Mouse (Mus musculus): Measurements from ENCODE around the gene Prickle2. TPM values are rescaled to one million over a fixed set of nuclear protein-coding genes. Genes with fewer than 3 reads are reported as not detected.

Gene Prickle2
- total RNA-seq, 1 experiment from 2014 or later, result not detected

GRCm38 (mm10) chr6:92533306-92534063 is 172.5 kb downstream of the Prickle2 start:
- ATAC-seq (ENCODE audit: extremely low read depth, insufficient number of reproducible peaks, low FRiP score, poor library complexity, severe bottlenecking), result no peak

DNA sequence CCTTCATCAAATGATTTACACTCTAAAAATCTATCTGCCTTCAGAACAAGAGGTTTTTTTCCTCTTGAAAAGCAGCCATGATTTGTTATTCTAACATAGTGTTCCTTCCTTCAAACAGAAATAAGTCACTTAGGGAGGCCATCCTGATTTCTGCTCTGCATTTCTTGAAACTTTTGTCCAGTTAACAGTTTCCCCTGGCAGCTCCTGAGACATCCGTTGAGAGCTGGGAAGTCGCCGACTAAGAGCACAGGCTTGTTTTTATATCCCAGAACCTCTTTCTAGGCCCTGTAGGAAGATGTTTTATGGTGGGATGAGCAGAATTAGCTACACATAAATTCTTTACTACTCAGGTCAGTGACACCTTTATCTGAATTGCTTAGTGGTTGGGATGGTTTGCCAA is 173.1 kb downstream of the Prickle2 start:
- no peak for ATAC-seq (ENCODE audit: extremely low read depth, insufficient number of reproducible peaks, low FRiP score, poor library complexity, severe bottlenecking)

GRCm38 (mm10) chr6:92532331-92532730 is 173.6 kb downstream of the Prickle2 start:
- no peak for ATAC-seq (ENCODE audit: extremely low read depth, insufficient number of reproducible peaks, low FRiP score, poor library complexity, severe bottlenecking)

GRCm38 (mm10) chr6:92526212-92526611 is 179.7 kb downstream of the Prickle2 start:
- ATAC-seq (ENCODE audit: extremely low read depth, insufficient number of reproducible peaks, low FRiP score, poor library complexity, severe bottlenecking), result no peak

DNA sequence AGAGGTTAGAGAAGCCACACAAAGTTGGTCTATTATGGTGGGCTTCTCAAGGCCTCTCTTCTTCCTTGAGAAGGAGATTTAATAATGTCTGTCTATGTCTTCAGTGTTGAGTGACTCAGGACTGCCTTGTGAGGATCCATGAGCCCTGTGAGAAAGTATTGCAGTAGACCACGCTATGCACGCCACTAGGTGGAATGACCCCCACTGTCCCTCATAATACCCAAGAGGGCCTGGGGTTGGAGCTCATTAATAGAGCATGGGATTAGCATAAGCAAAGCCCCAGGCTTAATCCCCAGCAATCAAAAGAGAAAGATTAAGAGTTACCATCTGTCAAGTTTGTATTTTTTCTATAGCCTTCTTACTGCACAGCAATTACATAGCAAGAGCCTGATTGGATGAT is 180.3 kb downstream of the Prickle2 start:
- no peak for ATAC-seq (ENCODE audit: extremely low read depth, insufficient number of reproducible peaks, low FRiP score, poor library complexity, severe bottlenecking)

GRCm38 (mm10) chr6:92521526-92522075 is 184.4 kb downstream of the Prickle2 start:
- no peak for ATAC-seq (ENCODE audit: extremely low read depth, insufficient number of reproducible peaks, low FRiP score, poor library complexity, severe bottlenecking)

GRCm38 (mm10) chr6:92520088-92520875 is 185.7 kb downstream of the Prickle2 start:
- ATAC-seq (ENCODE audit: extremely low read depth, insufficient number of reproducible peaks, low FRiP score, poor library complexity, severe bottlenecking), result no peak

GRCm38 (mm10) chr6:92518438-92518968 is 187.5 kb downstream of the Prickle2 start:
- ATAC-seq (ENCODE audit: extremely low read depth, insufficient number of reproducible peaks, low FRiP score, poor library complexity, severe bottlenecking), result no peak

GRCm38 (mm10) chr6:92517002-92517401 is 189.0 kb downstream of the Prickle2 start:
- no peak for ATAC-seq (ENCODE audit: extremely low read depth, insufficient number of reproducible peaks, low FRiP score, poor library complexity, severe bottlenecking)

GRCm38 (mm10) chr6:92512001-92512400 is 194.0 kb downstream of the Prickle2 start:
- ATAC-seq (ENCODE audit: extremely low read depth, insufficient number of reproducible peaks, low FRiP score, poor library complexity, severe bottlenecking), result no peak

DNA sequence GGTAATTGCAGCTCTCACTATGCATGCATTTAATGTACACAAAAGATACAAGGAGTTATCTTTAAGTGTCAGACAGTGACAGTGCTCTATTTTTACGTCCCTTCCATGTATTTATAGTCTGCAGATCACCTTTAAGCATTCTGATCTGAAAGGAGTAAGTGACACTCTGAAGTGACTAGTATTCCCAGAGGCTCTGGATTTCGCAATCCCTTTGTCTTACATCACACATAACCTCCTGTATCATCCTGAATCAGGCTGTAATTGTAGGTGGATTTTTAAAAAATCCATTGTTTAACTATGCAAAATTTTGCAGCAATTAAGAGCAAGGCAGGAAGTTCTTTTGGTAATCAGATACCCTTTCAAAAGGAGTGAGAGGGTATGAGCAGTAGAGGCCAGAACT is 196.2 kb downstream of the Prickle2 start:
- ATAC-seq (ENCODE audit: extremely low read depth, insufficient number of reproducible peaks, low FRiP score, poor library complexity, severe bottlenecking), result no peak

DNA sequence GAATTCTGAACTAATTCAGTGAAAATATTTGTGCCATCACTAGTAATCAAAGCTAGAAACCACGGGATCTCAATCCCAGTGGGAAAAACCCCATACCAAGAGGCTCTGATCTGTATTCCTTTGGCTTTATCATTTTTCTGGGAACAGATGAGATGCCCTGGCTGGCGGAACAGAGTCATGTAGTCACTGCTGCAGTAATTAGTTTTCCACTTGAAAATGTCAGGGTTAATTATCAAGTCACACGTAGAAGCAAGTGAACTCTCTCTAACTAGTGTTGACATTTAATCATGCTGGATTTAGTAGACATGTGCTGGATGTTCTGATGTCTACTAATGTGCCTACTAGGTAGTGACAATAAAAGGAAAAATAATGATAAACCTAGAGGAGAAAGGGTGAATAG is 199.7 kb downstream of the Prickle2 start:
- ATAC-seq (ENCODE audit: extremely low read depth, insufficient number of reproducible peaks, low FRiP score, poor library complexity, severe bottlenecking), result no peak

GRCm38 (mm10) chr6:92499449-92499848 is 206.5 kb downstream of the Prickle2 start:
- ATAC-seq (ENCODE audit: extremely low read depth, insufficient number of reproducible peaks, low FRiP score, poor library complexity, severe bottlenecking), result no peak

DNA sequence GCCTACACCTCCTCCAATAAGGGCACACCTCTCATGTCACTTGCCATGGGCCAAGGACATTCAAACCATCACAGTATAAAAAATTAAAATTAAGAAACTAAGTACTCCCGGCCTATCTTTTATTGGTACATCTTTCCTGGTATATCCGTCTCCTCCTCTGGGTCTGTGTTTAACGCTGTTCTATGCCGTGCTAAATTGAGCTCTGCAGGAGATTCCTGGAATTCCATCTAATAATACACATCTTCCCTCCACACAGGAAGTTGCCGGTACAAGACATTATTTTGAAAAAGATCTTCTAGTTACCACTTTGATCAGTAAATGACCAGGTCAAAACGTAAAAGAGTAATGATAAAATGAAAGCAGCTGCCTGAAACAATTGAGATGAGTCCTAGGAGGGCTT is 207.4 kb downstream of the Prickle2 start:
- ATAC-seq (ENCODE audit: extremely low read depth, insufficient number of reproducible peaks, low FRiP score, poor library complexity, severe bottlenecking), result no peak

DNA sequence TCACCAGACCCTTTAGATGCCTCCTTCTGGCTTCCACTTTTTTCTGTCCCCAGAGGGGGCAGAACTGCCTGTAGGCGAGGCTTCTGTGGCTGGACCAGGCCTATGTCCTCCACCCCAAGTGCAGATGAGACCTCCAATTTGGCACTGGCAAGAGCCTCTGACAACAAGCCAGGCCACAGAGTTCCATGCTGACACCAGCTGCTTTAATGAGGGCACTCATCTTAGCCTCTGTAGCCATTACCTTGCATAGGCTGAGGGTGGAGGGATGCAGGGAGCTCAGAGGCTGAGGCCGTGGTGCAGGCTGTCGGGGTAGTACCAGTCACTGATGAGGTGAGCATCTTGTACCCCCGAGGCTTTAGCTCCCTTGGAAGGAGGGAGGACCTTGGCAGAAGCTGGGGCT is 208.7 kb downstream of the Prickle2 start:
- no peak for ATAC-seq (ENCODE audit: extremely low read depth, insufficient number of reproducible peaks, low FRiP score, poor library complexity, severe bottlenecking)

DNA sequence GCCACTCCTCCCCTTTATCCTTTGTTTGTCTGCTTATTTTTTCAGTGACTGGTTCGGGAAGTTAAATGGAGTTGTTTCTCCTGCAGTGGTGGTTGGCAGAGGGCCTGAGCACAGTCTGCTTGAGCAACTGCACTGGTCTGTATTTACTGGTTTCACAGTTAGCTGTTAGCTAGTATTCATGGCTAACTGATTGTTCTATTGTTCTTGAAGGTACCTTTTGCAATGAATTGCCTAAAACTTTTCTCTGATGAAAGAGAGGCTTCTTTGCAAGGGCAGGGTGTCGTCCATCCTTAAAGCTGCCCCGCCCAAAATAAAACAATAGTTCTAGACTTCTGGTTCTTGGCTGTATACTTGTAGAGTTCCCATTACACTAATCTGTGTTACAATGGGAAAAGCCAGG is 210.5 kb downstream of the Prickle2 start:
- ATAC-seq (ENCODE audit: extremely low read depth, insufficient number of reproducible peaks, low FRiP score, poor library complexity, severe bottlenecking), result no peak

GRCm38 (mm10) chr6:92481690-92481956 is 224.3 kb downstream of the Prickle2 start:
- no peak for ATAC-seq (ENCODE audit: extremely low read depth, insufficient number of reproducible peaks, low FRiP score, poor library complexity, severe bottlenecking)

DNA sequence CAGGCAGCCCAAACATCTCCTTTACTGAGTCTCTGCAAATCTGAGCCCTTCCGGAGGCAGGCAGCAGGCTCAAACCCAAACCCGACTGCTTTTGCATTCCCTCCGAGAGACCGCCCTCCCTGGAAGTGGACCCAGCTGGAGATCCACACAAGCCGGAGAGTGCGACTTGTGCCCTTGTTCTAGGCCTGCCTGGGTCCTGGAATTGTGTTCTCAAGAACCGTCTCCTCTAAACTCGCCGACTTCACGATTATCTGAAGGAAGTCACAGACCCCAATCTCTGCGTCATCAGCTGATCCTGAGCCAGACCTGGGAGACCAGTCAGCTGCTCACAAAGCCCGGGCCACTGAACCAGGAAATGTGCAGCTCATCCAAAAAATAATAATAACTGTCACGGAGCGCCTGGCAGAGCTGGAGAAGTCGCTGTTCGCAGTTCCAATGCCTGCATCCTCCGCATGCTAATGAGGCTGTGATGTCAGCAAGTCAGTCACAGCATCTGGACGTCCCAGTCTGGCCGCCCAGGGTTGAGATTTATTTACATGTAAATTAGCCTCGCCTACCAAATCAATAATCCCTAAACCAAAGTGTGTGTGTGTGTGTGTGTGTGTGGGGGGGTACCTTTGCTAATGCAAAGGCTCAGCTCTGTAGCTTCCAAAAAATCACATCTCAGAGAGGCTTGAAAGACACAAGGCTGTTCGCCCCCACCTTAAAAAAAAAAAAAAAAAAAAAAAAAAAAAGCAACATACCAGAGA is 224.8 kb downstream of the Prickle2 start:
- ATAC-seq (ENCODE audit: extremely low read depth, insufficient number of reproducible peaks, low FRiP score, poor library complexity, severe bottlenecking), result no peak

- ATAC-seq (ENCODE audit: extremely low read depth, insufficient number of reproducible peaks, low FRiP score, poor library complexity, severe bottlenecking), result no peak
These were observed 227.3 kb downstream of the Prickle2 start for GRCm38 (mm10) chr6:92478612-92479011.
